Mouse (Mus musculus) cortical plate, adult 2 months (tissue): ENCODE results near the gene Prickle2.

Source experiments
- CTCF ChIP-seq: fragments of 200-500 bp; IDR thresholded peaks from 2 replicates; pipeline ENCODE4 v1.5.1; 2011; ENCODE audit warnings: mild to moderate bottlenecking, control low read depth, low read length; ENCODE audit not compliant: insufficient read depth; ENCODE audit errors: extremely low read depth
- POLR2A ChIP-seq: fragments of 200-500 bp; IDR thresholded peaks from 2 replicates; pipeline ENCODE4 v1.6.1; 2011; ENCODE audit warnings: mild to moderate bottlenecking, low read length, control low read depth; ENCODE audit not compliant: insufficient read depth; ENCODE audit errors: extremely low read depth

GRCm38 (mm10) chr6:92627048-92627617 lies 78.8 kb downstream of the Prickle2 start:
- TF ChIP-seq POLR2A (no peak), CTCF (no peak)
